Mouse (Mus musculus): ENCODE data around the gene Ndufb7.
"Not testable (repeated sequence)": the region's sequence is repeated elsewhere in the genome, so short reads cannot be mapped to it uniquely, and the experiment has no call there.

Gene Ndufb7

GRCm38 (mm10) chr8:83566469-83567395 is at the start of gene Ndufb7:
Gene Ndufb7, plus strand, starts transcription at chr8:83566671.
- peak; percentile 96 for DNase-seq (ENCODE audit: low spot score)

GRCm38 (mm10) chr8:83520432-83520831 is 46.0 kb upstream of the Ndufb7 start:
- DNase-seq (ENCODE audit: low spot score) = no peak

- DNase-seq (ENCODE audit: low spot score) = not testable (repeated sequence)
Observed at GRCm38 (mm10) chr8:83520907-83521306, 45.6 kb upstream of the Ndufb7 start.

GRCm38 (mm10) chr8:83521310-83521709 is 45.2 kb upstream of the Ndufb7 start:
- no peak for DNase-seq (ENCODE audit: low spot score)

GRCm38 (mm10) chr8:83534802-83535201 is 31.7 kb upstream of the Ndufb7 start:
- no peak for DNase-seq (ENCODE audit: low spot score)

- DNase-seq (ENCODE audit: low spot score) = no peak
Observed at GRCm38 (mm10) chr8:83535736-83536135, 30.7 kb upstream of the Ndufb7 start, which contains the start of gene Olfr370. Gene Olfr370, plus strand, starts transcription at chr8:83535780.

- no peak for DNase-seq (ENCODE audit: low spot score)
Observed at GRCm38 (mm10) chr8:83562669-83563068, 3.8 kb upstream of the Ndufb7 start.

GRCm38 (mm10) chr8:83563246-83563645 is 3.2 kb upstream of the Ndufb7 start:
- peak; percentile 3 for DNase-seq (ENCODE audit: low spot score)

GRCm38 (mm10) chr8:83565731-83566375 is 618 bp upstream of the Ndufb7 start:
- peak; percentile 22 for DNase-seq (ENCODE audit: low spot score)

- peak; percentile 7 for DNase-seq (ENCODE audit: low spot score)
Observed at GRCm38 (mm10) chr8:83567668-83568067, 1.2 kb downstream of the Ndufb7 start.

GRCm38 (mm10) chr8:83568128-83568527 is 1.7 kb downstream of the Ndufb7 start:
- DNase-seq (ENCODE audit: low spot score) = peak; percentile 7

- no peak for DNase-seq (ENCODE audit: low spot score)
Observed at GRCm38 (mm10) chr8:83568755-83569154, 2.3 kb downstream of the Ndufb7 start.

GRCm38 (mm10) chr8:83569165-83569564 is 2.7 kb downstream of the Ndufb7 start:
- peak; percentile 3 for DNase-seq (ENCODE audit: low spot score)

- peak; percentile 4 for DNase-seq (ENCODE audit: low spot score)
Observed at GRCm38 (mm10) chr8:83570272-83571000, 4.0 kb downstream of the Ndufb7 start.

- not testable (repeated sequence) for DNase-seq (ENCODE audit: low spot score)
Observed at GRCm38 (mm10) chr8:83571001-83571340, 4.5 kb downstream of the Ndufb7 start.

GRCm38 (mm10) chr8:83571791-83572190 is 5.3 kb downstream of the Ndufb7 start:
- DNase-seq (ENCODE audit: low spot score) = peak; percentile 4

- DNase-seq (ENCODE audit: low spot score) = no peak
Observed at GRCm38 (mm10) chr8:83572246-83572812, 5.9 kb downstream of the Ndufb7 start.

GRCm38 (mm10) chr8:83573140-83573875 is 6.8 kb downstream of the Ndufb7 start:
- DNase-seq (ENCODE audit: low spot score) = peak; percentile 36

- peak; percentile 12 for DNase-seq (ENCODE audit: low spot score)
Observed at GRCm38 (mm10) chr8:83574631-83575315, 8.3 kb downstream of the Ndufb7 start.

All from layer of hippocampus, adult 11-12 months (tissue).